Mouse (Mus musculus) lung, embryonic 14.5 days (tissue): ENCODE results near the gene Tcte2. TPM values are rescaled to one million over a fixed set of nuclear protein-coding genes. Genes with fewer than 3 reads are reported as not detected.
"Not testable (repeated sequence)": the region's sequence is repeated elsewhere in the genome, so short reads cannot be mapped to it uniquely, and the experiment has no call there.

Experiments
- ATAC-seq: fragments of 200-750 bp; cut with Nextera tagmentation; 2 replicates; pipeline ENCODE4 v1.8.0; 2017; ENCODE audit warnings: mild to moderate bottlenecking, moderate TSS enrichment, moderate library complexity; ENCODE audit not compliant: insufficient read depth
- DNase-seq: peaks from one replicate; pipeline ENCODE4 v3.0.0-alpha.2; 2015
- H3K27ac ChIP-seq: fragments of 300-500 bp; sonication (generic); 2 replicates; pipeline ENCODE4 v1.5.1; 2014; ENCODE audit warnings: low read depth, mild to moderate bottlenecking, moderate library complexity
- H3K27me3 ChIP-seq: fragments of 300-500 bp; sonication (generic); 2 replicates; pipeline ENCODE4 v1.6.1; 2014; ENCODE audit warnings: low read length, control low read depth; ENCODE audit not compliant: insufficient read depth
- H3K36me3 ChIP-seq: fragments of 300-500 bp; sonication (generic); 2 replicates; pipeline ENCODE4 v1.6.1; 2014; ENCODE audit warnings: control low read depth; ENCODE audit not compliant: insufficient read depth
- H3K4me1 ChIP-seq: fragments of 300-500 bp; sonication (generic); 2 replicates; pipeline ENCODE4 v1.6.1; 2014; ENCODE audit warnings: antibody characterized with exemption, control low read depth; ENCODE audit not compliant: insufficient read depth
- H3K4me2 ChIP-seq: fragments of 300-500 bp; sonication (generic); 2 replicates; pipeline ENCODE4 v1.6.1; 2014; ENCODE audit warnings: mild to moderate bottlenecking
- H3K4me3 ChIP-seq: fragments of 300-500 bp; sonication (generic); 2 replicates; pipeline ENCODE4 v1.5.1; 2014; ENCODE audit warnings: low read depth, low read length
- H3K9ac ChIP-seq: fragments of 300-500 bp; sonication (generic); 2 replicates; pipeline ENCODE4 v1.6.1; 2014
- H3K9me3 ChIP-seq: fragments of 300-500 bp; sonication (generic); 2 replicates; pipeline ENCODE4 v1.6.1; 2016; ENCODE audit warnings: low read depth, low read length, control low read depth
- CTCF ChIP-seq: IDR thresholded peaks from 2 replicates; pipeline ENCODE4 v1.5.1; 2016; ENCODE audit warnings: antibody characterized with exemption, low read depth
- WGBS: fragments of 180-500 bp; shearing (Covaris S2); extraction: QIAGEN DNeasy Blood & Tissue Kit; methylation state at CpG from one replicate; pipeline ENCODE4 v1.1.7; 2014; 5-methylcytosine and 5-hydroxymethylcytosine counted together
- polyA plus RNA-seq: library from polyadenylated mRNA; unstranded; fragments of >200 nt; fragmentation: Nextera tagmentation; extraction: Ambion mirVana; gene quantifications from 2 replicates; pipeline ENCODE4 v1.2.1, GENCODE M21; 2014

Gene Tcte2
- polyA plus RNA-seq, 1 experiment from 2014 or later, result 5.8 TPM

GRCm38 (mm10) chr17:13778865-13779264 is 17.2 kb upstream of the Tcte2 start:
- WGBS, result 91% methylated on average over 1 of the region's 1 CpGs
- Histone ChIP-seq H3K27me3 (no peaks in the 10 kb centered on the region), H3K4me3 (no peak overlapping the region), H3K9me3 (no peaks in the 10 kb centered on the region), H3K27ac (no peak overlapping the region), H3K9ac (no peak overlapping the region), H3K4me2 (no peak overlapping the region), H3K36me3 (no peaks in the 10 kb centered on the region), H3K4me1 (no peaks in the 10 kb centered on the region)
- ATAC-seq (no peak), DNase-seq (peak; percentile 29)
- TF ChIP-seq CTCF, result no peak

- Histone ChIP-seq H3K36me3 (no peaks in the 10 kb centered on the region), H3K9me3 (no peaks in the 10 kb centered on the region), H3K27ac (no peak overlapping the region), H3K9ac (no peak overlapping the region), H3K4me1 (no peaks in the 10 kb centered on the region), H3K4me2 (no peak overlapping the region), H3K4me3 (no peak overlapping the region), H3K27me3 (no peaks in the 10 kb centered on the region)
- TF ChIP-seq CTCF, result no peak
- WGBS, result 51% methylated on average over 2 of the region's 2 CpGs
- DNase-seq (no peak), ATAC-seq (no peak)
These were observed 16.1 kb upstream of the Tcte2 start for GRCm38 (mm10) chr17:13777676-13778075.

GRCm38 (mm10) chr17:13769256-13769655 is 7.6 kb upstream of the Tcte2 start:
- 93% methylated on average over 3 of the region's 3 CpGs for WGBS
- Histone ChIP-seq H3K4me3 (no peak overlapping the region), H3K9ac (no peak overlapping the region), H3K27me3 (no peaks in the 10 kb centered on the region), H3K36me3 (no peaks in the 10 kb centered on the region), H3K4me1 (no peaks in the 10 kb centered on the region), H3K9me3 (no peaks in the 10 kb centered on the region), H3K4me2 (no peak overlapping the region), H3K27ac (no peak overlapping the region)
- TF ChIP-seq CTCF, result peak; percentile 41
- ATAC-seq, result no peak
- DNase-seq, result peak; percentile 24

- no peak overlapping the region for H3K4me3 ChIP-seq
- no peak overlapping the region for H3K4me2 ChIP-seq
- no peaks in the 10 kb centered on the region for H3K4me1 ChIP-seq
- no peaks in the 10 kb centered on the region for H3K27me3 ChIP-seq
- H3K27ac ChIP-seq, result no peak overlapping the region
- WGBS, result 71% methylated on average over 1 of the region's 1 CpGs
- ATAC-seq, result no peak
- no peaks in the 10 kb centered on the region for H3K9me3 ChIP-seq
- no peaks in the 10 kb centered on the region for H3K36me3 ChIP-seq
- TF ChIP-seq CTCF, result no peak
- H3K9ac ChIP-seq, result no peak overlapping the region
- DNase-seq, result no peak
These were observed 6.9 kb upstream of the Tcte2 start for GRCm38 (mm10) chr17:13768531-13768930.

GRCm38 (mm10) chr17:13764911-13765310 is 3.3 kb upstream of the Tcte2 start:
- H3K9me3 ChIP-seq, H3K36me3 ChIP-seq, DNase-seq, H3K4me1 ChIP-seq, H3K4me3 ChIP-seq, ATAC-seq, H3K27ac ChIP-seq, H3K27me3 ChIP-seq, H3K9ac ChIP-seq, H3K4me2 ChIP-seq: not testable (repeated sequence)
- 88% methylated on average over 2 of the region's 2 CpGs for WGBS

GRCm38 (mm10) chr17:13763819-13764218 is 2.2 kb upstream of the Tcte2 start:
- Histone ChIP-seq H3K4me2 (no peak overlapping the region), H3K4me1 (peaks cover 3% of the 10 kb centered on the region; the same call in 1 of the 2 replicates), H3K27ac (no peak overlapping the region), H3K4me3 (no peak overlapping the region), H3K27me3 (no peaks in the 10 kb centered on the region), H3K9me3 (no peaks in the 10 kb centered on the region), H3K36me3 (no peaks in the 10 kb centered on the region), H3K9ac (no peak overlapping the region)
- ATAC-seq (no peak), DNase-seq (no peak)
- WGBS, result 69% methylated on average over 1 of the region's 1 CpGs
- TF ChIP-seq CTCF, result no peak

GRCm38 (mm10) chr17:13760675-13761178 is 898 bp downstream of the Tcte2 start:
- H3K4me2 ChIP-seq, result peak overlapping the region; percentile 97
- peak; percentile 52 for DNase-seq
- peak overlapping the region; percentile 92 for H3K27ac ChIP-seq
- peak overlapping the region; percentile 86 for H3K9ac ChIP-seq
- no peaks in the 10 kb centered on the region for H3K36me3 ChIP-seq
- peaks cover 4% of the 10 kb centered on the region; the same call in 1 of the 2 replicates for H3K4me1 ChIP-seq
- WGBS, result under 1% methylated on average over 60 of the region's 72 CpGs
- ATAC-seq, result peak; percentile 63
- peak overlapping the region; percentile 91 for H3K4me3 ChIP-seq
- H3K9me3 ChIP-seq, result no peaks in the 10 kb centered on the region
- no peaks in the 10 kb centered on the region for H3K27me3 ChIP-seq
- TF ChIP-seq CTCF, result no peak
